Mouse (Mus musculus) myocyte (in vitro differentiated cells): ENCODE results near the gene Atf6b.

ENCODE experiments used
- E2F4 ChIP-seq: IDR thresholded peaks from one replicate; pipeline ENCODE4 v1.6.1; 2011; ENCODE audit warnings: mild to moderate bottlenecking, control low read depth, moderate library complexity; ENCODE audit not compliant: insufficient read depth
- MAX ChIP-seq: IDR thresholded peaks from one replicate; pipeline ENCODE4 v1.6.1; 2011; ENCODE audit warnings: low read depth, mild to moderate bottlenecking, control low read depth
- MYOD1 ChIP-seq, 3 experiments: IDR thresholded peaks; one replicate each; pipeline ENCODE4 v1.6.1; 2011; ENCODE audit warnings: control low read depth in 2 of 3, low read depth in 2 of 3, mild to moderate bottlenecking in 2 of 3, moderate library complexity in 1 of 3; ENCODE audit not compliant: insufficient read length in 2 of 3, control insufficient read depth in 1 of 3
- MYOG ChIP-seq, 3 experiments: IDR thresholded peaks; one replicate each; pipeline ENCODE4 v1.6.1; 2011; ENCODE audit warnings: control low read depth in 2 of 3, low read depth in 2 of 3, mild to moderate bottlenecking in 2 of 3; ENCODE audit not compliant: insufficient read length in 2 of 3, control insufficient read depth in 1 of 3, insufficient read depth in 1 of 3
- POLR2A ChIP-seq: IDR thresholded peaks from one replicate; pipeline ENCODE4 v1.6.1; 2011; ENCODE audit warnings: low read depth, mild to moderate bottlenecking, control low read depth, moderate library complexity; ENCODE audit not compliant: insufficient read length
- SRF ChIP-seq: IDR thresholded peaks from one replicate; pipeline ENCODE4 v1.6.1; 2011; ENCODE audit warnings: low read depth; ENCODE audit not compliant: control insufficient read depth, insufficient read length
- TCF12 ChIP-seq: IDR thresholded peaks from one replicate; pipeline ENCODE4 v1.6.1; 2011; ENCODE audit warnings: mild to moderate bottlenecking, control low read depth; ENCODE audit not compliant: poor library complexity, insufficient read depth, severe bottlenecking
- TCF3 ChIP-seq: IDR thresholded peaks from one replicate; pipeline ENCODE4 v1.6.1; 2011; ENCODE audit warnings: low read depth, control low read depth; ENCODE audit not compliant: insufficient read length
- USF1 ChIP-seq: IDR thresholded peaks from one replicate; pipeline ENCODE4 v1.6.1; 2011; ENCODE audit warnings: low read depth, mild to moderate bottlenecking, control low read depth, moderate library complexity

- TF ChIP-seq SRF (no peak), E2F4 (no peak), POLR2A (no peak), USF1 (no peak), MYOD1 (IDR thresholded peaks at IDR 0.05; ENCODE audit: control insufficient read depth in 1 of 3, insufficient read length in 2 of 3, low read depth in 2 of 3) (no peak), MYOG (IDR thresholded peaks at IDR 0.05; ENCODE audit: control insufficient read depth in 1 of 3, insufficient read depth in 1 of 3, insufficient read length in 2 of 3, low read depth in 2 of 3) (no peak), MAX (no peak), TCF12 (no peak), TCF3 (no peak)
These were observed 6.0 kb downstream of the Atf6b start for GRCm38 (mm10) chr17:34652985-34653384.
